Mouse (Mus musculus) regulatory T cell (primary cell): ENCODE measurements around the gene Hif1an.

Experiments
- in situ Hi-C: fragments of 300-600 bp; cut with MboI, MseI; formaldehyde crosslinking; loops from one replicate; pipeline ENCODE4 v1.15.1; 2025; ENCODE audit warnings: high pct_unique_total_duplicates

The Hif1an gene

DNA sequence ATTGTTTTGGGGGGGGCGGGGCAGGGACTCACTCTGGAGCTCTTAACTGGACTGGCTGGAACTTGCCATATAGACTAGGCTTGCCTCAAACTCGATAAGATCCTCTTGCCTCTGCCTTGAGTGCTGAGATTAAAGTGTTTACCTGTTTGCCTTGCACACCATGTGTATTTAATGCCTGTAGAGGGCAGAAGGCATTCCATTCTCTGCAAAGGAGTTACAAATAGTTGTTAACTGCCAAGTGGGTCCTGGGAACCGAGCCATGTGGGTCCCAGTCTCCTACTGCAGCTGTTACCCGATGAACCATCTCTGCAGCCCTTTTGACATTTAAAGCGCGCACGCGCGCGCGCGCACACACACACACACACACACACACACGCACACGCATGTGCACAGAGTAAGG lies 1.4 kb downstream of the Hif1an start:
- in situ Hi-C loops, result no loop called here

DNA sequence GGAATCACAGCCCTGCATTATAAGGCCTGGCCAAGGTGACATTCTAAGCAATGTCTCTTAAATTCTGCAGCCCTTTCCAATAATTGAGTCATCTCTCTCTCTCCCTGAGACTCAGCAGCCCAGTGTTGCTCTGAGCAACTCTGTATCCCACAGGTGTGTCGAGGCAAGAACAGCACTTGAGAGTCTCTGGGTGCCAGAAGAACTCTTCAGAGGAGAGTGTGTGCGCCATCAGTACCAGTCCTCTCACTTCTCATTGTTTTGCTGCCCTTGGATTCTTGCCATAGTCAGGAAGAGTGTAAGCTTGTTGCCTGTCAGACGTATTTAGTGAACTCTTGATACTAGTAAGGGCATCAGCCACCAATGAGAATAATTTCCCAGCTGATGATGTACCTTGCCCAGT lies 5.1 kb downstream of the Hif1an start:
- in situ Hi-C loops, result no loop called here

DNA sequence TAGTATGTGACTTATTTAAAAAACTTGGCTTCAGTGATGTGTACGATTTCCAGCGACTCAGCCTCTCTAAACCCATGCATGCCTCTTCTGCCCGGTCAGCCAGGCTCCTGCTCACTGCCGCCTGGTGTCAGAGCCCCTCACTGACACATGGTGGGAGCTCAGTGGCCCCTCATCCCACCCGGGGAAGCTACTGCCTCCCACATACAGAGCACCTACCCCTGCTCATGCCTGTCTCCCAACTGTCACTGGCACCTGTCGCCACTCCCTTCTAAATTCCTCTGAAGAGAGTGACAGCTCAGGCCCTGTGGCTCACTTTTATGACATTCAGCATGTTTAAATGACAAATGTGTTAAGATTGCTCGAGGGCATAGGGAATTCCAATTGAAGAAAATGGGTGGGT lies 13.6 kb downstream of the Hif1an start:
- in situ Hi-C loops, result no loop called here

DNA sequence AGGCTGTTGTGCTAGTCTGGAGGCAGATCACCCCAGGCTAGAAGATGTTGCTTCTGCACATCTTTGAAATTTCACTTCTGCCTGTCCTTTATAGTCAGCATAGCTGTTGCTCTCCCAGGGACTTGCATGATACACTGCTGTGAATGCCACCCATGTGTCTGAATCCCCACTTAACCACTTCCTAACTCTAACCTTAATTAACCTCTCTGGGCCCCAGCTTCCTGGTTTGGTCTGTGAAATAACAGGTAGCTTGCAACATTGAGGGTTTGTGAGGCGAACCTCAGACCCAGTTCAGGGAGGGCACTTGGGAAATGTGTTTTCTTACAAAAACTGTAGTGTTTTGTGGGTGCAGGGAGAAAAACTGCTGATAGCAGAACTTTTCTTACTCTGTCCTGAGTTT lies 15.4 kb downstream of the Hif1an start:
- in situ Hi-C loops, result no loop called here

DNA sequence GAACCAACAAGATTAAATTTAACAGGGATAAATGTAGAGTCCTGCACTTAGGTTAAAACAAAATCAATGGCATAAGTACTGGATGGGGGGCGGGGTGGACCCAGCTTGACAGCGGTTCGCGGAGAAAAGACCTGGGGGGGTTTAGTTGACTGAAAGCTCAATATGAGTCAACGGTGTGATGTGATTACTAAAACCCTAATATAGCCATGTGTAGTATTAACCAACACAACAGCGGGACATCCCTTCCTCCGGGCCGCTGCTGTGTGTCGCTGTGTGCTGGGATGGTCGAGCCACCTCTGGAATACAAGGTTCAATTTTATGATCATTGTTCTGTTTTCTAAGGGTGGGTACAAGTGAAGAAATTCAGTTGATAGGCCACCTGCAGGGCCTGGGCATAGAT lies 19.5 kb downstream of the Hif1an start:
- in situ Hi-C loops, result loop anchor here (10.0 kb wide), 1 partner anchor 1147 kb away; no protein-coding TSS in a partner anchor

DNA sequence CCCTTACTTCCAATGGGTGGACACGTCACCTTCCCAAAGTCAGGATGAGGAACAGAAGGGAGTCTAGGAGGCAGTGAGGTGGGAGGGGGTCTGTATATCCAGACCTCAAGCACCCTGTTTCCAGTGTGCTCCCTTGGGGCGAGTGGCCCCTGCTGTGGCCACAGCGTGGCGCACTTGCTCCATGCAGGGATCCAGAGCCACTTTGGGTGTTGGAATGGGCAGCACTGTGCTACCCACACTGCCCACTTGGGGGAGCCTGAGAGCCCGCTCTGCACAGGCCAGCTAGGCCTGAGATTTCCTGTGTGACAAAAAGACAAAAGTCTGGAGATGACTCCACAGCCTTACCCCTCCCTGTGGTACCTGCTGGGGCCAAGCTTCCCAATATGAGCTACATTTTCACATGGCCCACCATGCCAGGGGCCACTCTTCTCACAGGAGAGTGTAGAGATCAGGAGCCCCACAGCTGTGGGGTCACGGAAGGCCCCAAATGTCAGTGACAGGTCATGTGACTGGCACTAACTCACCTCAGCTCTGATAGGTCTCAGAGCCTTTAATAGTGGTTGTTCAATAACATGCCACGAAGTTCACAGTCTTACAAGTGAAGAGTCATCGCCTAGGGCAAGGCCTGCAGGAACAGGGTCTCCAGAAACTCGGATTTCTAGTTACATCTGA lies 20.1 kb downstream of the Hif1an start:
- in situ Hi-C loops, result loop anchor here (10.0 kb wide), 1 partner anchor 1148 kb away; no protein-coding TSS in a partner anchor

DNA sequence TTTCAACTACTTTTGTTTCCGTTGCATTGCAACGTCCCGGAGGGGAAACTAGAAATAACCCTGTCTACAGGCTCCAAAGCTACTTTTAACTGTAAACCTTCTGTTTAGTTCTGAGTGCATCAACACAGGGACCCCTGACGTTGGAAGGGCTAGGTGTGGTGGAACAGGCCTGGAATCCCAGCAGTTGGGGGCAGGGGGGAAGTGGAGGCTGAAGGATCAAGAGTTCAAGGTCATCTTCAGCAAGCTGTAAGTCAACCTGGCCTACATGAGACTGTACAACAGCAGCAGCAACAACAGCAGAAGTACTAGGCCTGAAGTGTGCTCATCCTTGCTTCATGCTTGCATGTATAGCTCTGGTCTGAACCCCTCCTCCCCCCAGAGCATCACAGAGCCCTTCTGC lies 25.4 kb downstream of the Hif1an start:
- in situ Hi-C loops, result loop anchor here (5.0 to 10.0 kb wide), 2 partner anchors 294 to 1153 kb away; no protein-coding TSS in a partner anchor

DNA sequence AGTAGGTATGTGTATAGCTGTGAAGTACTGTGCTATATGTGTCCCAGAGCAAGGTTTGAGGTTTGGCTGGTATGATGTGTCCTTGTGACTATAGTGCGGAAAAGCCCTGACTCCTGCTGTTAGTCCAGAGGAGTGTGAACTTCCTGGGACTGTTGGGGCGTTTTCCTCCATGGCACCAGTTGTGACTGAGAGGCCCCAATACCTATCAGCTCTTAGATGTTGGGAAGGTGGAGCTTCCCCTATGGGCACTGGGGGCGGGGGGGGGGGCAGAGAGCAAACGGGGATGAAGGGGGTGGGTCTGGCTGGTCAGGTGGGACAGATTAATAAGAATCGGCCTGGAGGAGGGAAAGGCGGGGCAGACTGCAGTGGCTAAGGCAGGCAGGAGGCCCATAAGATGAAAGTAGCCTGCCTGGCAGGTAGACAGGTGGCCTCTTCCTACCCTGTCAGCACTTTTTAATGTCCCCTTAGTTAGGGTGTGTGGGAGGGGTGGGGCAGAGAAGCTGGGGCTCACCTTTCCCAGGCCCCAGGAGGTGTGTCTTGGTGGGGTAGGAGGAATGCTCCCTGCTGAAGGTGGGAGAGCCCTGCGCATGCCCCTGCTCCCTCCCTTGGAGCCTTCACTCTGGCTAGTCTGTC lies 27.1 kb downstream of the Hif1an start:
- in situ Hi-C loops, result loop anchor here (5.0 to 10.0 kb wide), 2 partner anchors 293 to 1155 kb away; no protein-coding TSS in a partner anchor

DNA sequence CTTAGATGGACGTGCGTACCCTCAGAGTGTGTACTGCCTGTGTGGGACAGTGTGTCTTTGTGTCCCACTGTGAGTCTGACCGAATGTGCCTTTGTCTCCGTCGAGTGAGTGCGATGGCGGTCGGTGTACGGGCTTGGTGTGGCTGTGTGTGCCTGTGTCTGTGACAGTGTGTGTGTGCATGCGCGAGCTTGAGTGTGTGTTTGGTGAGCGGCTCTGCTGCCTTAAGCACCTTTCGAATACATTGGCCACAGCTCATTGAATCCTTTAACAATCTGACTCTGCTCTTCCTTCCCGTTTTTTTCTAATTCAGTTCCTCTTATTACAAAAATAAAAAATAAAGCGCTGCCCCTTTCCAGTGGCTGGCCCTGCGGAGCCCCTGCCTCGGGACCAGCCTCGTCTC lies 28.3 kb downstream of the Hif1an start:
- in situ Hi-C loops, result no loop called here

DNA sequence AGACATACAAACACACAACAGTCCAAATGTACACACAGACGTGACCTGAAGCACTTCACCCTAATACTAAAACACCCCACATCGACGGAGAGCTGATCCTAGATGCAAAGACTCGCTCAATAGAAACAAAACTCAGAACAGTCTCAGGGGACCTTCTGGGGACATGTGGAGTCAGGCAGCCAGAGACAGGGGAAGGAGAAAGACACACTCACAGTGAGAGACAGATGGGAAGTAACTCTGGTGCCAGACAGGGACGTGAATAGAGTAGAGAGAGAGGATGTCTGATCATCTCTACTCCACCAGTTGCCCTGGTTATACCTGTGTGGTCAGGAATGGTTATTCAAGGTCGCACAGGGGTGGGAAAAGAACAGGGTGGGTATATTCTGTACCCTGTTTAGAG lies 29.0 kb downstream of the Hif1an start:
- in situ Hi-C loops, result no loop called here

DNA sequence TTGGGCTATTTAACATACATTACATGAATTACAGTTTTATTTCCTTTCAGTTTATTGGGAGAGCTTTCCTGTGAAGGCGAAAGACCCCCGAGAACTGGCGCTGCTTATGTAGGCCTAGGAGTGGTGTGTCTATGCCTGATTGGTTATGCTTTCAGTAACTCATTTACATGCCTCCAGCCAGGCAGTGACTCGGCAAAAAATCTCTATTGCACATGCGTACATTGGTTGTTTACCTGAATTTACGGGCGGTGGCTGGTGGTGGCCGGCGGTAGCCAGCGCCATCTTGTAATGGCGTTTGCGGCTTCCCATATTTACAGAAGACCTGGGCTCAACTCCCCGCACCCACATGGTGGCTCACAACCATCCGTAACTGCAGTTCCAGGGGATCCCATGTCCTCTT lies 31.5 kb downstream of the Hif1an start:
- in situ Hi-C loops, result no loop called here

DNA sequence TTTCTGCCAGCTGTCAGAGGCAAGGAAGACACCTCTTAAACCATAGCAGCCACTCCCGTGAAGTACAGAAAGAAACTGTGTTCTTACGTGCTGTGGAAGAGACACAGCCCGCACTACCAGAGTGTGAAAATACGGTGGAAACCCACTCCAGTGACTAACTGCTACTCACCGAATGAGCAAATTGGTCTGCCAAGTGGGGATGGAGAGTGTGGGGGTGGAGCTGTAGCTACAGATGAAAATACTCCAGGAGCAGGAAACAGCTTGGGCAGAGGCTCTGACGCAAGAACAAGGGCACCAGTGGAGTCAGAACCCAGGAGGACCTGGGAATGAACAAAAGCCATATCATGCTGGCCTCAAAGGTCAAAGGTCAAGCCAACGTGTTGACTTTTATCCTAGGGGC lies 55.5 kb downstream of the Hif1an start:
- in situ Hi-C loops, result no loop called here
